Mouse (Mus musculus) urinary bladder, postnatal 25 days (tissue): ENCODE data around the gene Helt.

Experiments
- DNase-seq: peaks from one replicate; pipeline ENCODE4 v3.0.0; 2022; ENCODE audit warnings: low spot score

Gene Helt

DNA sequence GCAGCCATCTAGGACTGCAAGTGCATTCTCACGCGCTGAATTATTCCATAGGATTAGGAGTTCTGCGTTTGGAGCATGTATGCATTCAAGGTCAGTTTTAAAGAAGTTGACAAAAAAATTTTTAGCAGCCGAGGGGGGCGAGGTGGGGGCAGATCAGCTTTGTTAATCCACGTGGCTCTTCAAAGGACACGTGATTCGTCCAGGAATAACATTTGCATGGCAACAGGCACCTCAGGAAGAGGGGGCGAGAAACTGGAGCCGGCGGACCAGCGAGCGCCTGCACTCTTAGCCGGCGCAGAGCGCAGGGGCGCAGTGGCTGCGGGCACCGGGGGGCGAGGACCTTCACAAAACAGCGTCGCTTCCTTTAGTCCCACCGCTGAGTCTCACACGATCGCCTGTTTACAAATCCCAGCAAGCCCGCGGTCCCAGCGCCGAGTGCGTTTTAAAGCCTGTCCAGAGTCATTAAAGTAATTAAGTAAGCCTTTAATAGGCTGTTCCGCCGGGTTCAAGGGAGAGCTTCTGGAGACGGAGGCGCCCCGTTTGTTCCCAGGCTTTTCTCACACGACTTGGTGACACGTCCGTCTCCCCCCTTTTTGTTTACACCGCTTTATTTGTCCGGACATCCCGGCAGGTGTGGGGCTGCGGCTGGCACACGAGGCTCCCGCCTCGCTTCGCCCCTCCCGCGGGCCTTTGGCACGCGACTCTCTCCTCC is at the start of gene Helt:
Gene Helt, minus strand, starts transcription at position 491 of the 712 bp plus-strand sequence.
- DNase-seq: no peak

DNA sequence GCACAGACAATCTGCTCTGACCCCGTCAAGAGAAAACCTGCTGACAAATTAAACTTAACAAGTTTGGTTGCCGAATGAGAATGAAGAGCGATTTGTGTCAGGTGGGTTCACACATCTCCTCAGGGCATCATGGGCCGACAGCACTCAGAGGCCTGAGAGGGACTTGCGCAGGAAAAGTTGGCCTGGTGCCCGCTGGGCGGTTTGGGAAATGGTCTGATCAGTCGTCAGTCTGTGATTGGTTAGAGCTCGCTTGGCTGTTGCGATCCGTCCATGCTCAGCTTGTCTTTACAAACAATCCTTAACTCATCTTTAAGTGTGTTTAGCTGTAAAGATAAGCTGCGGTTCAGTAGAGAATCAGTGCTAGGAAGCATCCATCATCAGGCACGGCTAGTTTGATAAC is 47.8 kb upstream of the Helt start:
- DNase-seq: no peak

DNA sequence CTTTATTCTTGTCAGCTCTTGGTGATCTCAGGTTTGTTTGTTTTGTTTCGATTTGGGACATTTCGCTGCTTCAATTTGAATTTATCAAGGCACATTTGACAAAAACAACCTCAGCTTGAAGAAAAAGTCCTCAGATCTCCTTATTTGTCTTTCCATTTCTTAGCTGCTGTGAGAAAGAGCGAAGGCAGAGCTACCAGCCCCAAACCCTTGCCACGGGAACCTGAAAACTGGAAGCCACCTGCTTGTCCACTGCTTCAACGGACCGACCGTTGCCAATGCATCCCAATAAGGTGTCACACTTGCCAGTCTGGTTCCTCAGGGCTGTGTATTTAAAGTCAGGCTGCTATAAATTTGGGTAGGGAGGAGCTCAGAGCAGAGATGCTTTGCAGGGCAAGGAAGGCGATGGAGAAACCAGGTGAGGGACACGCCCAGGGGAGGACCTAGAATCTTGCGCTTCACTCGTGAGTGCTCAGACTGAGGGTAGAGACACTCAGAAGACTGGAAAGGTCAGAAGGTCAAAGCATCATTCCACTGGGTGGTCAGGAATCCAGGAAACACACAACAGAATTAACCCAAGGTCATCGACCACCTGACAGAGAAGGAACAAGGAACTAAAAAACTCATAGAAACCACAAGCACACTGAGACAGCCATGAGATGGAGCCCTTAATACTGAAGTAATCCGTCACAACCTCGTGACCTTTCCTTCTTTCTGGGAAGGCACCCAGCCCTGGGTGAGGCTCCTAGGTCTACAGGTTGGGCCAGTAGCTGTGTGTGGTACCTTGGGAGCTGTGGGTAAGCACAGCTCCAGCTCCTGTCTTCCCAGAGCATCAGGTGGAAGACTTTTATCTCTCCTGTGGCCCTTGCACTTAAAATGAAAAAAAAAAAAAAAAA is 46.2 kb upstream of the Helt start:
- no peak for DNase-seq

DNA sequence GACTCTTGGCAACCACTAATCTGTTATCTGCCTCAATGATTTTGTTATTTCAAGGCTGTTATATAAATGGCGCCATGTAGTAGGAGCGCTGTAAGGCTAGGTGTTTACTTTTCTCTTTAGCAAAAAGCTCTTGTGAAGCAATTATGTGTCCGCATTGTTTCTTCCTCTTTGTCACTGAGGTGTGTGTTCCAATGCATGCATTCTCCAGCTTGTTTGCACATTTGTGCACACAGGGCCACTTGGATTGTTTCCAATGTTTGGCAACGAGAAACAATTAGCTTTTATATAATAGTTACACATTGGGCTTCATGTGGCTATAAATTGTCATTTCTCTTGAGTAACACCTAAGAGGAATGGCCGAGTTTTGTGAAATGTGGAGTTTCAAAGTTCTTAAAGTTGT is 44.8 kb upstream of the Helt start:
- no peak for DNase-seq

GRCm38 (mm10) chr8:46336351-46336750 is 41.9 kb upstream of the Helt start:
- DNase-seq: no peak

- no peak for DNase-seq
Measured at GRCm38 (mm10) chr8:46332389-46333061, 38.1 kb upstream of the Helt start.

DNA sequence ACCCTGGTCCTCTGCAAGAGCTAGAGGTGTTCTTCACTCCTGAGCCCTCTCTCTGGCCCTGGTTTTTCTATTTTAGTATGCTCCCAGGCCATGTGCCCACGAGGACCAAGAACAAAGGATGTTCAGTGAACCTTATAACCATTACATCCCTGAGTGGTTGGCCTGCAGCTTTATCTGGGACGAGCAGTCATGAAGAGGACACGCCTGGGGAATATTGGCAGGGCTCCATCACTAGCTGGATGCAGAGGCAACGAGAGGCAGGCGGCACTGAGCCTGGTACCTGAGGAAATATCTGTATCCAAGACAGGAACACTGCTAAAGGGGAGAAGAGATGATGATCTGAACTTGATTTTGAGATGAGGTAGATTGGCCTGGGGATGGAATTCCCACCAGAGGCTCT is 37.3 kb upstream of the Helt start:
- no peak for DNase-seq

- no peak for DNase-seq
Measured at GRCm38 (mm10) chr8:46329396-46329795, 34.9 kb upstream of the Helt start.

- no peak for DNase-seq
Measured at GRCm38 (mm10) chr8:46327284-46327683, 32.8 kb upstream of the Helt start.

GRCm38 (mm10) chr8:46326715-46327114 is 32.2 kb upstream of the Helt start:
- DNase-seq: no peak

DNA sequence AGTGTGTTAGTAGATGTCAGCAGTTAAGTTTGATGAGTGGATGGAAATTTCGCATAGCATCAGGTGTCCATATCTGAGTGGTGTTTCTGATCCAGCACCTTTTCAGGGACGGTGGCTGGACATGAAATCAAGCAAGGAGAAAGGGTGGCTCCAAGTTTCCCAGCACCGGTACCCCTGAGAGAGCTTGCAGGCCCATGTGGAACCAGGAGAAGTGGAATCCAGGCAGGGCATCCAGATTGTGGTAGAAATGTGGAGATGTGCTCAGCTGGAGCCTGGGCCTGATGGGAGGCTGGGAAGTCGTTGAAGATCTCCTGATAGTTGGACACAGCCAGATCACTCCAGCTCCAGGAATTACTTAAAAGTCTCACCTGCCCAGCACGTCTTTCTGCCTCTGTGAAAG is 30.2 kb upstream of the Helt start:
- DNase-seq: no peak

DNA sequence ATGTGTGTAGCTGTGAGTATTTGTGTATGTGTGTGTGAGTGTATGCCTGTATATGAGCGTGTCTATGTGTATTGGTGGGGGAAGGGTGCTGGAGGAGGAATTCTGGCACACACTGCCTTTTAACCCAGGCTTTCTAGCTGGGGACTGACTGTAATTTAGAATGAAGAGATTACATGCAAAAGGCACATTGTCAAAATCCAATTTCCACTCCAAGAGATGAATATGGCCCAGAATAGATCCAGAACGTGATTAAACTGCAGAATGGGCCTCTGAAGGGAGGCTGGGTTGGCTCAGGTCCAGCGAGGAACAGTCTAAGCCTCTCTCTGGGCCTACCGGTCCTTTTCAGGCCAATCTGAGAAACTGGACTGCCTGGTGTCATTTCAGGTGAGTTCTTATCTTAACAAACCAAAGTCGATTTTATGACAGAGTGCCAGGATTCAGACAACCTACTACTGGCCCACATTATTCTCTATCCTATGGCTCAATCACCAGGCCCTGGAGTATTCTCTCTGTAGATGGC is 29.3 kb upstream of the Helt start:
- DNase-seq: no peak

GRCm38 (mm10) chr8:46322833-46323232 is 28.4 kb upstream of the Helt start:
- no peak for DNase-seq

GRCm38 (mm10) chr8:46322421-46322820 is 27.9 kb upstream of the Helt start:
- no peak for DNase-seq

DNA sequence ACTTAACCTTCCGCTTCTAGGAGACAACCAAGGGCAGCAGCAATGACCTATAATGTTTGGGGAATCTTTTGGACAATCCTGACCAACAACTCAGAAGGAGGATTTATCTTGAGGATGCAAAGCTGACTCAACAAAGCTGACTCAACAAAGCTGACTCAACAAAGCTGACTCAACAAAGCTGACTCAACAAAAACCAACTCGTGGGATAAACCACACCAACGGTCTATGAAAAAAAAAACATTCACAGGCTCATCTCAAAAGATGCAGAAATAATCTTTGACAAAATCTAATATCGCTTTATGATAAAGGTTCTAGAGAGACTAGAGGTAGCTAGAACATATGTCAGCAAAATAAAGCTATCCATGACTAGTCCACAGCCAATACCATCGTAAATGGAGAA is 24.3 kb upstream of the Helt start:
- no peak for DNase-seq

- no peak for DNase-seq
Measured at GRCm38 (mm10) chr8:46317161-46317560, 22.7 kb upstream of the Helt start.

- DNase-seq: no peak
Measured at GRCm38 (mm10) chr8:46313798-46314197, 19.3 kb upstream of the Helt start.

DNA sequence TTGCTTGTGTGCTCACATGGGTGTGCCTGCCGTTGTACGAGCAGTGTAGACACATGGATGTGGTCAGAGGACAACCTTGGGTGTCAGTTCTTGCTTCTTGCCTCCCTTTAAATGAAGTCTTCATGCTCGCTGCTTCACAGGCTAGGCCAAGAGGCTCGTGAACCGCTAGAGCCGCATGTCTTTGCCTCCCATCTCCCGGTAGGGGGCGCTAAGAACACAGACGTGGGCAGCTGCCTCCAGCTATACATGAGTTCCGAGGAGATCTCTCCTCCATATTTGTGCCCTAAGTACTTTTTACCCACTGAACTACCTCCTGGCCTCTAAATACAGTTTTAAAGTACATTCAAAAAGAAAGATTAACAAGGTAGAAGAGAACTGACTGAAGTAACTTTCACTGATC is 16.7 kb upstream of the Helt start:
- DNase-seq: peak; percentile 87

- DNase-seq: no peak
Measured at GRCm38 (mm10) chr8:46308189-46308588, 13.7 kb upstream of the Helt start.

- DNase-seq: peak; percentile 40
Measured at GRCm38 (mm10) chr8:46305733-46306349, 11.4 kb upstream of the Helt start.

DNA sequence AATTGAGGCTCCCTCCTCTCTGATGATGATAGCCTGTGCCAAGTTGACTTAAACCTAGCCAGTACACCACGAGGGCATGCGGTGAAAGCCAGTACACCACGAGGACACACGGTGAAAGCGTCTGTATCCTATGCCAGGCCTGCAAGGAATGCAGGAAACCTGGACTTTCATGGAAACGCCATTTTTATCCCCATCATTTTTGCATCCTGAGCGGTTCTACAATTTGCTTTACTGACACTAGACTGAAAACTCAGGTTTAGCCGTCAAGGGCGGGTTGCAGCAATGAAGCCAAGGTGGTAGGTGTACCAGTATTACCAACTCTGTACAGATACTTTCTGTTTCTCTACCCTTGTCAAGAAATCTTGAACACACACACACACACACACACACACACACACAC is 7.7 kb upstream of the Helt start:
- DNase-seq: no peak

GRCm38 (mm10) chr8:46298847-46299246 is 4.4 kb upstream of the Helt start:
- DNase-seq: no peak
